Mouse (Mus musculus): Measurements from ENCODE around the gene Chil5. TPM values are rescaled to one million over a fixed set of nuclear protein-coding genes. Genes with fewer than 3 reads are reported as not detected.
"Not testable (repeated sequence)": the region's sequence is repeated elsewhere in the genome, so short reads cannot be mapped to it uniquely, and the experiment has no call there.

The Chil5 gene
- total and polyA plus RNA-seq, 3 experiments, result 0.12 TPM; not detected in 2

DNA sequence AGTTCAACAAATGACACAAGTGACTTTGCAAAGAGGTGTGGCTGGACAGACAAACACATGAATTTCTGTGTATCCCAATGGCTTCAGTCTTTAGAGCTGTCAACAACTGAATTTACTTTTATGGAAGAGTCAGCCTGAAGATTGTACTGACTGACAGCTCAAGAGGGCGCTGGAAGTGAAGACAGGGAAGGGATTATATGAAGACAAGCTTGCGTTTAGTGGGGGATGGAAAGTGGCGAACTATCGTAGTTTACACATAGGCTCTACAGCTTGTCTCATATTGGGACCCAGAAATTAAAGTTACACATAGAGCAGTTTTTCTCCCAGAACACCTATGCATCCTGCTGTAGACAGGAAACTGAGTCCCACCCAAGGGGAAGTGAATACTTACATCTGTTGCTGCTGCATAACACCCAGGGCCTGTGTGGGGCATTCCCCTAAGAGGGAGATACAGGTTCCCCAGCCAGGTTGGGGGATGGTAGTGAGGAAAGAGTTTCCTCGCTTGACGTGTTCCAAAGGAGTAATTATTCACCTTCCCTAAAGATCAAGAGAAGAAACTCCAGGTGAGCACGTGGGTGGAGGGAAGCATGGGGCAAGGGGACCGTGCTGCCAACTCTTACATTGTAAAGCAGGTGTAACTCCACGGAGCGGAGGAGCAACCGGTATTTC lies 31.8 kb downstream of the Chil5 start:
- no peak overlapping the region for H3K4me3 ChIP-seq
- no peaks in the 10 kb centered on the region for H3K79me2 ChIP-seq (replicated peaks; ENCODE audit: control insufficient read depth, insufficient read depth, low read length)
- WGBS, result 17% methylated on average over 11 of the region's 11 CpGs
- no peaks in the 10 kb centered on the region for H3K36me3 ChIP-seq (ENCODE audit: control insufficient read depth, insufficient read depth, low read length)
- intact Hi-C loops (cut with DNase I), result no loop called here
- H3K4me1 ChIP-seq (ENCODE audit: control insufficient read depth, insufficient read depth, low read length), result no peaks in the 10 kb centered on the region
- H3K9ac ChIP-seq (ENCODE audit: low read depth, low read length), result no peak overlapping the region
- no peak for DNase-seq
- TF ChIP-seq CTCF (IDR thresholded peaks at IDR 0.05) (no peak), POLR2A (IDR thresholded peaks at IDR 0.05; ENCODE audit: insufficient read depth, low read depth, low read length) (no peak), EP300 (IDR thresholded peaks at IDR 0.05; ENCODE audit: insufficient read depth, low read depth, low read length) (no peak)
- no peaks in the 10 kb centered on the region for H3K27me3 ChIP-seq (ENCODE audit: control insufficient read depth, insufficient read depth, low read length)
- H3K27ac ChIP-seq, result no peak overlapping the region

DNA sequence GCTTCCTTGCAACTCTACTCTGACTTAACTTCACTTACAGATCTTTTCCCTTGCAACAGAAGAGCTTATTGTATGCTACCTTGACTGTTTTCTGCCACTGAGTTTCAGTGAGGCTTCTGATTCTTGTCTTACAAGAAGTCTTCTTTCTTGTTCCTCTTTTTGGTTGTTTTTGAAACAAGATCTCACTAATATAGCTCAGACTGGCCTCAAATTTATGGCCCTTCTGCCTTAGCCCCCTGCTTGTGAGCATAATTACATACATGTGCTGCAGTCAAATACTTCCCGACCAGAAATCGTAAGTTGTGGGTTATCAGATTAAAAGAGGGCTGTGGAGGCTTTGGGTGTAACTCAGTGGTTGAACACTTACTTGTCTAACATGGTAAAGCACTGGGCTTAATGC lies 37.9 kb downstream of the Chil5 start:
- Histone ChIP-seq H3K9ac (ENCODE audit: low read depth, low read length) (no peak overlapping the region), H3K4me1 (ENCODE audit: control insufficient read depth, insufficient read depth, low read length) (no peaks in the 10 kb centered on the region), H3K79me2 (replicated peaks; ENCODE audit: control insufficient read depth, insufficient read depth, low read length) (no peaks in the 10 kb centered on the region), H3K36me3 (ENCODE audit: control insufficient read depth, insufficient read depth, low read length) (no peaks in the 10 kb centered on the region), H3K27ac (no peak overlapping the region), H3K4me3 (no peak overlapping the region), H3K27me3 (ENCODE audit: control insufficient read depth, insufficient read depth, low read length) (no peaks in the 10 kb centered on the region)
- TF ChIP-seq CTCF (IDR thresholded peaks at IDR 0.05), result no peak
- TF ChIP-seq POLR2A (IDR thresholded peaks at IDR 0.05; ENCODE audit: insufficient read depth, low read depth, low read length), result no peak
- TF ChIP-seq EP300 (IDR thresholded peaks at IDR 0.05; ENCODE audit: insufficient read depth, low read depth, low read length), result no peak
- no peak for DNase-seq
- WGBS, result 59% methylated on average over 2 of the region's 2 CpGs
- intact Hi-C loops (cut with DNase I), result loop anchor here (5.0 kb wide), 1 partner anchor 883 kb away; no protein-coding TSS in a partner anchor

DNA sequence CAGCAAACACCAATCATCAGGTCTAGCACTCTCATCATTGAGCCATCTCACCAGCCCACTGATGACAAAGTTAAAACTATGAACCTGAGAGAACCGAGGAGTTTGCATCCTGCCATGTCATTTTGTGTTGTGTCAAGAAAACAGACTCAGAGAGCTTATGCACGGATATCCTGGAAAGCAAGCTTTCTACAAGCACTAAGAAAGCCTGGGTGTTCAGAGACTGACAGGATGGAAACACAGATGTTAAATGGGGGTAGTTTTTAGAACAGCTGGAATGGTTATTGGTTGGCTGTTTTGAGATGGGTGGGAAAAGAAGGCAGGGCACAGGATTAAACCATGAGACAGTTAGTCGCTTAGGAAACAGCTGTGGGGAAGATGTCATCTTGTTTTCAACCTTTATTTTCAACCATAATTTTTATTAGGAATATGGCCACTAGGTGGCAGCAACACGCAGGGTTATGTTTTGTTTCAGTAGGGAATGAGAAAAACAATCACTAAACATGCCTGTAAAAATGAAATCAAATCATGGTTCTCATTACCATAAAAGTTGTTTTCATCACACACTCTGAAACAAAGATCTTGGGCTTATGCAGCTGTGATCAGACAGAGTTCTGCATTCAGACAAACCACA lies 40.8 kb downstream of the Chil5 start:
- no peaks in the 10 kb centered on the region for H3K36me3 ChIP-seq (ENCODE audit: control insufficient read depth, insufficient read depth, low read length)
- no peaks in the 10 kb centered on the region for H3K27me3 ChIP-seq (ENCODE audit: control insufficient read depth, insufficient read depth, low read length)
- 11% methylated on average over 4 of the region's 4 CpGs for WGBS
- H3K79me2 ChIP-seq (replicated peaks; ENCODE audit: control insufficient read depth, insufficient read depth, low read length), result no peaks in the 10 kb centered on the region
- H3K9ac ChIP-seq (ENCODE audit: low read depth, low read length), result no peak overlapping the region
- DNase-seq, result peak; percentile 16 to 29
- intact Hi-C loops (cut with DNase I), result loop anchor here (2.0 to 5.0 kb wide), 2 partner anchors 457 to 886 kb away; no protein-coding TSS in a partner anchor
- H3K4me1 ChIP-seq (ENCODE audit: control insufficient read depth, insufficient read depth, low read length), result no peaks in the 10 kb centered on the region
- no peak overlapping the region for H3K4me3 ChIP-seq
- TF ChIP-seq EP300 (IDR thresholded peaks at IDR 0.05; ENCODE audit: insufficient read depth, low read depth, low read length) (no peak), CTCF (IDR thresholded peaks at IDR 0.05) (peak; percentile 87)
- no peak overlapping the region for H3K27ac ChIP-seq

DNA sequence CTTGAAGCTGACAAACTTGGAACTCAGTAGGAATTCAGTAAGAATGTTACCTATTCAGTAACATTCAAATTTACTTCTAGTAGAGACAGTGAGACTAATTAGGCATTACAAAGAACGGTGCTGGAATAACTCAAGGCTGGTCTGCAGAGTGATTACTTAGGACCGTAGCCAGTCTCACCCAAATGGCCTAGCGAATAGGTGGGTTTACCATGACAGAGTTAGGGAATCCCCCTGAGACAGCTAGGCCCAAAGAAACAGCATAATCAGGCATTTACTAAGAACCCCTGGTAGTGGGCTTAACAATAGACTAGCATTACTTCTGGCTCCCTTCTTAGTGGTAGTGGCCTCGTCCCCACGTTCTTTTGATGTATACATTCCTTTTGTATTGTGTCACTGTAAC lies 43.0 kb downstream of the Chil5 start:
- not testable (repeated sequence) for H3K27me3 ChIP-seq (ENCODE audit: control insufficient read depth, insufficient read depth, low read length); H3K36me3 ChIP-seq (ENCODE audit: control insufficient read depth, insufficient read depth, low read length); H3K4me1 ChIP-seq (ENCODE audit: control insufficient read depth, insufficient read depth, low read length); H3K27ac ChIP-seq; H3K9ac ChIP-seq (ENCODE audit: low read depth, low read length); DNase-seq; H3K79me2 ChIP-seq (replicated peaks; ENCODE audit: control insufficient read depth, insufficient read depth, low read length); H3K4me3 ChIP-seq
- intact Hi-C loops (cut with DNase I), result loop anchor here (5.0 kb wide), 1 partner anchor 888 kb away; no protein-coding TSS in a partner anchor
- 61% methylated on average over 5 of the region's 5 CpGs for WGBS

DNA sequence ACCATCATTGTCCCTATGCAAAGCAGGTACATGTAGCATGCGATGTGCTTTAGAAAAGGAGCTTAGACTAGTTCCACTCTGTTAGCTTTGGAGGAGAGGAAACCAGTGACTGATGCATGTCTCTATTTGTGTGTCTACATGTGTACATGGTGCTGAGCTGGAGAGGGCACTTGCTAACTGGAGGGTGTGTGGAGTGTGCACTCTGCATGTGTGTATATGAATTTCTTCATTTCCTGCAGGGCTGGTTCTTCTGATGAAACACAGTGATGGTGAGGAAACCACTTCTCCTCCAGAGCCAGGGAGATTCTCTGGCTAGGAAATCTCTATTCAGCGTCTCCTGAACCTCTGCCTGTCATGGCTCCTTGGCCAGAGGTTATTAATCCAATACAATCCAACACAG lies 58.4 kb downstream of the Chil5 start:
- no peaks in the 10 kb centered on the region for H3K36me3 ChIP-seq (ENCODE audit: control insufficient read depth, insufficient read depth, low read length)
- 86% methylated on average over 2 of the region's 2 CpGs for WGBS
- TF ChIP-seq POLR2A (IDR thresholded peaks at IDR 0.05; ENCODE audit: insufficient read depth, low read depth, low read length) (no peak), CTCF (IDR thresholded peaks at IDR 0.05) (no peak), EP300 (IDR thresholded peaks at IDR 0.05; ENCODE audit: insufficient read depth, low read depth, low read length) (no peak)
- no peak overlapping the region for H3K9ac ChIP-seq (ENCODE audit: low read depth, low read length)
- H3K79me2 ChIP-seq (replicated peaks; ENCODE audit: control insufficient read depth, insufficient read depth, low read length), result no peaks in the 10 kb centered on the region
- no peak overlapping the region for H3K4me3 ChIP-seq
- H3K27me3 ChIP-seq (ENCODE audit: control insufficient read depth, insufficient read depth, low read length), result no peaks in the 10 kb centered on the region
- intact Hi-C loops (cut with DNase I), result no loop called here
- no peaks in the 10 kb centered on the region for H3K4me1 ChIP-seq (ENCODE audit: control insufficient read depth, insufficient read depth, low read length)
- DNase-seq, result no peak
- no peak overlapping the region for H3K27ac ChIP-seq

DNA sequence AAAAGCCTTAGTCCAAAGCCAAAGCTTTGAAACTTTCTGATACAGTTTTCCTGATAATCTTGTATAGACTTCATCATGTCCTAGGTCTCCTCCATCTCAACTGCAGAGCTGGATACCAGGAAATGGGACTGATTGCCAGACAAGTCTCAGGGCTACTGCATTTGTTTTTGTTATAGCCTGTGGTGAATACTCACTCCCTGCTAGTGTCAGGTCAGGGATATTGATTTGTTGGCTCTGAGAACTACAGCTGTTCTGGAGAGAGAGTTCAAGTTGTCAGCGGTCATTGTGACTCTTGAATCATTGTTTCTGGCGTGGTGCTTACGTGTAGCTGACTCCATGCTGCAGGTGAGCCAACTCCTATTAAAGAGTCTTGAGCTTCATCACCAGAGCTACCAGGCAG lies 59.2 kb downstream of the Chil5 start, which contains the start of gene Ovgp1:
Gene Ovgp1 (plus strand): TSS at position 301 of the 400 bp plus-strand sequence.
- no peak within 1 kb of the TSS for H3K9ac ChIP-seq (ENCODE audit: low read depth, low read length)
- no peaks in the 10 kb centered on the region for H3K79me2 ChIP-seq (replicated peaks; ENCODE audit: control insufficient read depth, insufficient read depth, low read length)
- H3K36me3 ChIP-seq (ENCODE audit: control insufficient read depth, insufficient read depth, low read length), result peaks cover under 1% of the 10 kb centered on the region
- 72% methylated on average over 3 of the region's 3 CpGs for WGBS
- H3K4me3 ChIP-seq, result no peak within 1 kb of the TSS
- no peak within 1 kb of the TSS for H3K27ac ChIP-seq
- H3K27me3 ChIP-seq (ENCODE audit: control insufficient read depth, insufficient read depth, low read length), result no peaks in the 10 kb centered on the region
- no peak for DNase-seq
- no peaks in the 10 kb centered on the region for H3K4me1 ChIP-seq (ENCODE audit: control insufficient read depth, insufficient read depth, low read length)
- intact Hi-C loops (cut with DNase I), result no loop called here
- TF ChIP-seq POLR2A (IDR thresholded peaks at IDR 0.05; ENCODE audit: insufficient read depth, low read depth, low read length), result no peak
- TF ChIP-seq CTCF (IDR thresholded peaks at IDR 0.05), result no peak
- no peak for TF ChIP-seq EP300 (IDR thresholded peaks at IDR 0.05; ENCODE audit: insufficient read depth, low read depth, low read length)

Data from heart, adult 2 months (tissue).